Mouse (Mus musculus) kidney, postnatal 10 days (tissue): ENCODE measurements around the gene Olfr282.

Source experiments
- DNase-seq: peaks from one replicate; pipeline ENCODE4 v3.0.0; 2021; ENCODE audit warnings: mixed read lengths

The Olfr282 gene

GRCm38 (mm10) chr15:98476281-98476680 is 45.3 kb downstream of the Olfr282 start:
- no peak for DNase-seq

GRCm38 (mm10) chr15:98479568-98480102 is 48.6 kb downstream of the Olfr282 start:
- no peak for DNase-seq

- DNase-seq = peak; percentile 48
Observed at GRCm38 (mm10) chr15:98482701-98483100, 51.7 kb downstream of the Olfr282 start, which contains the start of gene Lalba. Gene Lalba, minus strand, starts transcription at chr15:98482721.

DNA sequence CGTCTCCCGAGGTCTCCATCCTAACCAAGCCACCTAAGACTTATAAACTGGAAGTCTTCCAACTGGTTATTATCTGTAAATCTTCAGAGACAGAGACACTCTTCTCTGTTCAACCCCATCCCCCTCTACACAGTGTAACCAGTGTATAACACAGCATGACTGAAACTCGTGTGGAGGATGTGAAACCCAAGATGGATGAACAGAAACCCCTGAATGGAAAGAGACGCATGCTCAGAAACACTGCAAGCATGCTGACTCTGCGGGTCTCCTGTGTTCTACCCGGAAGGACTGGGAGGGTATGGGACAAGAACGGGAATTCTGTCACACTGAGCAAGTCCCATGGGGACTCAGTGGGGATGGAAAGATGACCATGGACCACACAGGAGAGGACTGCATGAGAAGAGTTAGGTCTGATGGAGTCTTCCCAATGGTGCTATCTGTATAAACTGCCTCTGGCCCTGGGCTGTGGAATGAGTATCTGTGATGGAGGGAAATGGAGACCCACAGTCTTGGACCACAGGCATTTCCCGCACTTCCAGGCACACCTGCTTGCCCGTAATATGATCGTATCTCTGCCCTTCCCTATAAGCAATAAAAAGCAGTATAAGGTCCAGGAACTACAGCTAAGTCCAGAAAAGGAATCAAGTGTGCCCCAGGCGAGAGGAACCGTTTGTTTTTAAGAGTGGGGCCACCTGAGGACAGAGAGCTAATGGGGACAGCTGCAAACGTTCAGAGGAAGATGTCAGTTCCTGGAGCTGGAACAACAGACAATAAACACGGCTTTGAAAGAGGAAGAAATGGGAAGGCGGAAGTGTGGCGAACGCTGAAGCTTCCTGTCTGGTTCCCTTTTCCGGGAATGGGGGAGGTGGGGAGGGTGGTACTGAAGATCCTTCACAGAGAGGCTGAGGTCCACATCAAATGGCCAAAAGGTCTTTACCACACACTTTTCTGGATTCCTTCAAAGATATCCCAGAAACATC is 53.2 kb downstream of the Olfr282 start:
- peak; percentile 73 for DNase-seq

- DNase-seq = no peak
Observed at GRCm38 (mm10) chr15:98486433-98487021, 55.5 kb downstream of the Olfr282 start.
